In genomic region chrX:81732506-81732905, GRCm38 (mm10) we compare ENCODE assay signal across 26 mouse cellular contexts.
"Had no signal": no experiment of that assay in that cellular context is flagged by ENCODE, and none has a peak within 500 bp of the region (broad histone marks: within the 10 kb centered on the region; RNA-seq: fewer than 3 reads in every experiment).

No protein-coding gene starts in this region.

- H3K27ac ChIP-seq: heart, adult 2 months; heart, embryonic 13.5 days; heart, embryonic 15.5 days; hindbrain, embryonic 13.5 days; hindbrain, embryonic 15.5 days; hindbrain, postnatal 0 days; kidney, embryonic 15.5 days; kidney, postnatal 0 days; limb, embryonic 13.5 days; limb, embryonic 15.5 days; liver, embryonic 13.5 days had no signal

- H3K27me3 ChIP-seq: heart, embryonic 13.5 days; heart, embryonic 15.5 days; hindbrain, embryonic 13.5 days; hindbrain, embryonic 15.5 days; kidney, embryonic 15.5 days; limb, embryonic 13.5 days; limb, embryonic 15.5 days; liver, embryonic 13.5 days had no signal

- H3K4me1 ChIP-seq: heart, embryonic 13.5 days; heart, embryonic 15.5 days; hindbrain, embryonic 13.5 days; hindbrain, embryonic 15.5 days; kidney, embryonic 15.5 days; limb, embryonic 13.5 days; limb, embryonic 15.5 days; liver, embryonic 13.5 days had no signal

- H3K4me2 ChIP-seq: heart, embryonic 11.5 days; heart, embryonic 13.5 days; heart, embryonic 15.5 days; hindbrain, embryonic 13.5 days; hindbrain, embryonic 15.5 days; kidney, embryonic 15.5 days; limb, embryonic 13.5 days; limb, embryonic 15.5 days; liver, embryonic 13.5 days had no signal

- DNase-seq: gastrocnemius, postnatal 14 days; gastrocnemius, postnatal 36 days; heart, adult 11 months; heart, adult 2 months; heart, postnatal 14 days; heart, postnatal 36 days; kidney, adult 11 months; kidney, adult 2 months; kidney, adult 9 months; kidney, postnatal 14 days; kidney, postnatal 36 days; layer of hippocampus, adult 9-11 months; layer of hippocampus, postnatal 36 days; left cerebral cortex, postnatal 4 days; liver, embryonic 13.5 days had no signal

- H3K9me3 ChIP-seq: heart, embryonic 13.5 days; heart, embryonic 15.5 days; hindbrain, embryonic 13.5 days; hindbrain, embryonic 15.5 days; kidney, embryonic 15.5 days; limb, embryonic 13.5 days; limb, embryonic 15.5 days; liver, embryonic 13.5 days had no signal

- H3K9ac ChIP-seq: heart, embryonic 13.5 days; heart, embryonic 15.5 days; hindbrain, embryonic 13.5 days; hindbrain, embryonic 15.5 days; kidney, embryonic 15.5 days; limb, embryonic 13.5 days; limb, embryonic 15.5 days; liver, embryonic 13.5 days had no signal

- H3K36me3 ChIP-seq: heart, embryonic 13.5 days; heart, embryonic 15.5 days; hindbrain, embryonic 13.5 days; hindbrain, embryonic 15.5 days; kidney, embryonic 15.5 days; limb, embryonic 13.5 days; limb, embryonic 15.5 days; liver, embryonic 13.5 days had no signal

- ATAC-seq: hindbrain, postnatal 0 days; intestine, embryonic 16.5 days had no signal

- H3K4me3 ChIP-seq: heart, adult 2 months; heart, embryonic 13.5 days; heart, embryonic 15.5 days; hindbrain, embryonic 13.5 days; hindbrain, embryonic 15.5 days; kidney, embryonic 15.5 days; limb, embryonic 13.5 days; limb, embryonic 15.5 days; liver, embryonic 13.5 days had no signal
